Mouse (Mus musculus) layer of hippocampus, adult 18-20 months (tissue): ENCODE measurements around the gene Col4a4. TPM values are rescaled to one million over a fixed set of nuclear protein-coding genes. Genes with fewer than 3 reads are reported as not detected.

Experiments used
- DNase-seq, 2 experiments: peaks; one replicate each; pipeline ENCODE4 v3.0.0; 2022; ENCODE audit warnings: low spot score in 2 of 2
- long read RNA-seq: library from polyadenylated mRNA; stranded (forward); transcript quantifications from one replicate; pipeline ENCODE4 v2.0.0, GENCODE M21; 2021
- total RNA-seq, 2 experiments: library from RNA; stranded (reverse); gene quantifications; 2 replicates each; pipeline ENCODE4 v1.2.3; 2021

The Col4a4 gene
- total RNA-seq: 1 to 10 TPM in 1 of 2 experiments, under 1 TPM in 1; 0.52 to 1.0 TPM
- long read RNA-seq, partial matches to known transcripts: 0 of 1 reads
- long read RNA-seq, other reads (novel, unspliced or antisense): 1 of 1 reads

DNA sequence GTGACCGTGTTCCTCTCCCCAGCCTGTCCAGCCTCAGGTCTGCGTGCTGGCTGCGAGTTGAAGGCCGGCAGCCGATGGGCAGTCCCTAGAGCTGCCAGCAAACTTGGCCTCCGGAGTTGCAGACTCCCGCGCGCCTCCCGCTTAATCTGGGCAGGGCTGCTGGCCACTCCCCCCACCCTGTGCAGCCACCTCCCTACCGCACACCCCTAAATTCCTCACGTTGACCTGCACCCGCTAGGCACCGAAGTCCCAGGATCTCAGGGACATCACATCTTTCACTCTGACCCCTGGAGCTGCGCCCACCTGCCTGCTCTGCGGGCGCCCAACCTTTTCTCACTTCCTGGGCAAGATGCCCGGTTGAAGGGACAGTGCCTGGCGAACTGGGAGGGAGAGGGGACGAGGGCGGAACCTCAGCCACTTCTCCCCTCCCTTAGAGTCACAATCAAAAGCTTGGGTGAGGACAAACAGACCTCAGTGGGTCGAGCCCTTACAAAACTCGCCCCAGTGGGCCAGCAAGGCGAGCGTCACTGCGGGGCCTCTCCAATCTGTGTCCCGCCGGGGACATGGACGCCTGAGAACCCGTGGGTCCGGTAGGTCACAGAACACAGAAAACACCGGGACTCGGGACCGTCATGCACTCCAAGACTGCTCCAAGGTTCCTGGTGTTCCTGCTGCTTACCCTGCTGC, at the start of gene Col4a4, which contains the start of gene Col4a3:
Gene Col4a4 (minus strand): TSS at position 137 of the 687 bp plus-strand sequence.
Gene Col4a3 (plus strand): TSS at position 209 of the 687 bp plus-strand sequence.
- no peak for DNase-seq

DNA sequence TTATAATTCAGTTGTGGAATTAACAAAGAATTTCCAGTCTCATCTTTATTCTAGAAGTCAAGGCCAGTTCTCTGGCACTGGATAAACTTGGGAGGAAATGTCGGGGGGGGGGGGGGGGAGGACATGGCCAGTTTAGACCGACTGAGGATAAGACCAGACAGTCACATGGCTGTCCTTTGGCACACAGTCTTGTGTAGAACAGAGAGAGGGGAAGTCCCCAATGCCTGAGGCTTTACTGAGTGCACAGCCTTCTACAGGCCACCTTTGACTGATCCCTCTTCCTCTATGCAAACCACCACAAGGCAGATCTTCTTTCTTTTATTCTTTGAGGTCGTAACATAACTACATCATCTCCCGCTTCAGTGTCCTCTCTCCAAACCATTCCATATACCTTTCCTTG, 49.7 kb upstream of the Col4a4 start:
- no peak for DNase-seq

DNA sequence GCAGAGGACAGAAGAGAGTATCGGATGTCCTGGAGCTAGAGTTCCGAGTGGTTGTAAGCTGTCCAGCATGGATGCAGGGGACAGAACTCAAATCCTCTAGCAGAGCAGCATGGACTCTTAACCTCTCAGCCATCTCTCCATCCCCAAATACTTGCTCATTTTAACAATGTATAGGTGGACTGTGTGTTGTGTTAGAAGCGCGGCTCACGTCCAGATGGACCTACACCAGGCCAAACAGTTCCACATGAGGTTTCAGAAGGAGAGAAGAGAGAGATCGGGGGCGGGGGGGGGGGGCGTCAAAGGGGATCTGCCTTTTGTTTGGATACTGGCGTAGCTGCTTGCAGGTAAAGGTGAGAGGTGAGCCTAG, 48.6 kb upstream of the Col4a4 start:
- DNase-seq: no peak

DNA sequence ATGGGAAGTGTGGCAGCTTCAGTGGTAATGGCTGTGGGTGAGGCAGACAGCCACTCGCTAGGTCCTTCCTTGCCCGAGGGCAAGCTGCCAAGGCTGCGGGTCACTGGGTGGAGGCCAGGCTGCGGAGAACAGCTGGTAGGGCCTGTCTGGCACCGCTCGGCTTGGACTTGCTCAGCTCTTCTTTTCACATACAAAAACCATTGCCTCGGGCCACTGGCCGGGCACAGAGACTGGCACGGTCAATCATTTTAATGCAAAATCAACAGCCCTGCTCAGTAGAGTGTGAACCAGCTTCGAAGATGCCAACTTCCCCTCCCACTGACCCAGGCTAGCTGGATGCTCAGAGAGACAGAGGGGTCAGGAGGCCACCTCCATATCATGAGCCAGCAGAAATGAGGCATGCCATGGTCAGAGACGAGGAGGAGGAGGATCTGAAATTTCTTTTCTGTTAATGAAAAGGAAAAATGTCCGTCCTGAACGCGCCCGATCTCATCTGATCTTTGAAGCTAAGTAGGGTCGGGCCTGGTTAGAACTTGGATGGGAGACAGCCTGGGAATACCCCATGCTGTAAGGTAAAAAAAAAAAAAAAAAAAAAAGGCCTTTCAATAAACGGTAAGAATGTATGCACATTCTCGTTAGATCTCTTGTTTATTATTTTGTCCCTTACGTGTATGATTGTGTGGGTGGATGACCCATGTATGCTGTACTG, 48.0 kb upstream of the Col4a4 start:
- DNase-seq: peak in 1 of 2 experiments; percentile 29

DNA sequence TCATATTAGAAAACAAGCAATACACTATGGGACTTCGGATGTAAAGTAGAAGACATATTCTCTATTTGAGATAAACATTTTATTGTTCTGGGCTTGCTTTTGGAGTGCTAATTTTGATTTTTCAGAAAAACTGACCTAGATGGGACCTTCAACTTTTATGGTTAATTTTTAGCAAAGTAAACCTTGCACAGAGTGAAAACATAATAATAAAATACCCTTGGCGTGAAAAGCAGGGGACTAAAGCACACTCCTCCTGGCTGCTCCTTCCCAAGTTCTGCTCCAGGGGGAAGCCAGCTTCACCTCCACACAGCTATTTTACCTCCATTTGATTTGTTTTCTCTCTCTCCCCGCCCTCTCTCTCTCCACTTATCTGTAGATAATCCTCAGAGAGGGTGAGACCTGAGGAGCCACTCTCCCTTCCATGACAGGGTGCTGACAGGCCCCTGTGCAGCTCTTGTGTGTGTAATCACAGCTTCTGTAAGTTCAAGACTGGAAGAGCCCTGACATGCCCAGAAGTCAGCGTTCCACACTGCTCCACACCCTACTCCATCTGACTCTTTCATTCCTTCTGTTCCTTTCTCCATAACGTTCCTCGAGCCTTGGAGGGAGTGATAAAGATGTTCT, 44.6 kb upstream of the Col4a4 start:
- DNase-seq: no peak

DNA sequence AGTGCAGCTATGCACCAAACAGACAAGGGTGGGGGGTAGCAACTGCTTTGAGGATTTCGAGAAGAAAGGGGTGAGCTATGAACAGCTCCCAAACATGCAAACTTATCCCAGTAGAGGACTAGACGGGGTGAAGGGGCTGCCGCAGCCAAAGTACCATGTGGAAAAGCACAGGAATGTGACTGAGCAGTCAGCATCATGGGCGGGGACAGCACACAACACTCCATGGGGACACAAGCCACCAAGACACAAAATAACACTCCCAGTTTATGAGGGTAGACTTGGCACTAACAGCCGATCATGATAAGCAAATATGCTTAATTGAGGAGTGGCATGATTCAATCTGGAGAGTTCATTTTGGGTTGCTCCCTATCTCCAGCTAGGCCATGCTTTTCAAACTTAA, 42.8 kb upstream of the Col4a4 start:
- DNase-seq: no peak

DNA sequence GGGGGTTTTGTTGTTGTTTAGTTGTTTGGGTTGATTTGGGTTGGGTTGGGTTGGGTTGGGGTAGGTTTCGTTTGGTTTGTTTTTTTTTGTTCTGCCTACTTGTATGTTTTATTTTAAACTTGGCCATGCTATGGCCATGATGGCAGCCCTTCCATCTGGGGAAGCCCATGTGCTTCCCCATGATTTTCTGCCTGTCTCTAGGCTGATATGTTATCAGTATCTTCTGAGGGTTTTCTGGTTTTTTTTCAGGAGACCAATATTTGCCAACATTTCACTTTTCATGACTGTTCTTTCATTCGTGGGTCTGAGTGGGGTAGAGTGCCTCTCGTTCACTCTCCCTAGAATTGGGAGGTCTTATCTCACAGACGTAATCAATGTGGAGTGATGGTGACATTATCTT, 41.0 kb upstream of the Col4a4 start:
- DNase-seq: no peak

DNA sequence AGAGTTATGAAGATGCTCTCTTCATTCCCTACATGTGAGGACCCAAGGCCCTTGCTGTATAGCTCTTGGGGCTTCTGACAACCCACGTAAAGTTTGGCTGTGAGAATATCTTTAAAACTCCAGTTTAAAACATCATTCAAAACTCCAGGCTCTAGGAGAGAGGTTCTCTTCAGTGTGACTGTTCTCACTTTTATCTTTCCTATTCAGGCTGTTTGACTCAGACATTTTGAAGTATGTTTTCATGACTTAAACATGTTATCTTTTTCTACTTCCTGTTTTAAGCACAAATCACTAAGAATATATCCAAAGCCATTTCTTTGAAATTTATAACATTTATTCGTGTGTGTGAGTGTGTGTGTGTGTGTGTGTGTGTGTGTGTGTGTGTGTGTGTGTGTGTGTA, 38.8 kb upstream of the Col4a4 start:
- DNase-seq: no peak

DNA sequence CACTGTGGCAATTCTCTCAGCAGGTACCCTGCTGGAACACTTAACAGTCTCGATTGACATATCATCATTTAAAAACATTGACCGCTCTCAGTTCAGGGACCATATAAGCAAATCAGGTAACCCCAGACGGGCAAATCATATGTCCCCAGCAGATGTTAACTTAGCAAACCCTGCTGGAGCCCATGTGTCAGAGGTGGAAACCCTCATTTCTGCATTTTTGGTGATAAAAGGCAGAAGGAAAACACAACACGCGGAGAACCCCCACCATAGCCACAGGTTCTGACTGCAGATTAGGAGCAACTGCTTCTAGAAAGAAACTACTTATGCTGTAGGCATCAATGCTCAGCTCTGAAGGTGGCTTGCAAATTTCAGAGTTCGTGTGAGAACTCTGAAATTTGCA, 38.3 kb upstream of the Col4a4 start:
- no peak for DNase-seq

DNA sequence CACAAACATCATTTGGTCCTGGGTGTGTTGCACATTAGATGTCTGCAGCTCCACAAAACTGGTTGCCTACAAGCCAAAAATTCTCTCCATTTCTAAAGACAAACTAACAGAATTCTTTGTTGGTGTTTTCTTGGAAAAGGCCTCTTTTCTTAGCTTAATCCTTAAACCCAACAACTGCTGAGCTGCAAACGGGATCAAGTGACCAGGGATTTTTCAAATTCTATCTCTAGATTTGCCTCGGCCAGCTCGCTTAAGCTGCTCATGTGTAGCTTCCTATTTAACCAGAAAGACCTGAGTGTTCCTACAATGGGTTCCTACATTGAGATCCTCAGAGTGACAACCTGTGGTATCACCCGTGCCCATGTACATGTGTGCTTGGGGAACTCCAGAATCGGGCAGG, 33.3 kb upstream of the Col4a4 start:
- DNase-seq: no peak

DNA sequence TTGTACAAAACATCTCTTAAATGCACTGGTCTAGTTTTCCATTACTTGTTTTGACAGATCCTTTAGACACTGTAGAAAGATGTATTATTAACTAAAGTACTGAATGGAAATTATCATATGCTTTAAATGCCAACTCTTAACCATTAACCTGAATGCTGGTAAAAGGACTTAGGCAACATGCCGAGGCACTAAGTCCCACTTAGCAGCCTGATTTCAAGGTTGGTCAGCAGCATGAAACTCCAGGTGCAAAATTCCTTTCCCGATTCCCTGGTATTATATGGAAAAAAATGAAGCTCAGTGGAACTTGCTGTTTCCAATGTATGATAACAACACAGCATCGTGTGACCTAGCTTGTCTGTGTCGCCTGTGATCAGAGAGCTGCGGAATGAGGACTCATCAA, 31.9 kb upstream of the Col4a4 start:
- DNase-seq: no peak

DNA sequence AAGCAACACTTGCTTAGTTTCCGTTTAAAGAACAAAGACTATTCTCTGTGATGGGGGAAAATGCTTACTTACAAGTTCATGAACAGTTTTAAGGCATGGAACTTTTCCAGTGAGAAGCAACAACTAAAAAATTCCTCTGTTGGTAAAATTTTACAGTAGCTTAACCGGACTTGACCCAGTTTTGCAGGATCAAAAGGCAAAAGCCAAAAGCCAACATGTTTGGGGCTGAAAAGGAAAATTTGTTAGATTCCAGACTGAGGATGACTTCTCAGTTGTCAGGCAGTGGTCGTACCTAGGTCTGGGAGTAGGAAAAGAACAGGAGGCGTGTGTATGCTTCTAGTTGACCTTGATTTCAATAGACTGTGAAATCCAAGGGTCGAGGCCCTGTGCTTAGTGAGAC, 31.4 kb upstream of the Col4a4 start:
- no peak for DNase-seq

DNA sequence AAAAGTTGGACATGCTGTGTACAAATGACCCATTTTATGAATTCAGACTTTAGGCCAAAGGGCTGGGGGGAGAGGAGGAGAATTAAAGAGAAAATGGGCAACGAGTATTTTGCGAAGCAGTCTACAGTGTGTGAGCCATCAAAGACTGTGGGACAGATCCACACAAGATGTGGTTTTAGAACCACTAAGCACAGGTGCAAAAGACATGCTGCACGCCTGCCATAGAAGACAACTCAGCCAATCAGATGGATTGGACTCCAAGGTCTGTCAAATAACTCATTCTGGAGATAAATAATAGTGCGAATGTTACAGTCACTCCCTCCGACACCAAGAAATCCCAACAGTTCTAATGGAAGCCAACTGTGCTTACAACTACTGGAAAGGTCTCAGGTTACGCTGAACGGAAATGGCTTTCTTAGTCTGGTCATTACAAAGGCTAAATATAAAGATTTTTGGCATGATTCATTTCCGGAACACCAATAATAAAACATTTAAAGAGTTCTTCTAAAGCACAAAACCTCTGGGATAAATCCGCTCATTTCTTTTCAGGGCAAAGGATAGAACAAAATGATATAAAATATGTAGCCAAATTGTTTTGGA, 25.5 kb upstream of the Col4a4 start:
- DNase-seq: no peak

DNA sequence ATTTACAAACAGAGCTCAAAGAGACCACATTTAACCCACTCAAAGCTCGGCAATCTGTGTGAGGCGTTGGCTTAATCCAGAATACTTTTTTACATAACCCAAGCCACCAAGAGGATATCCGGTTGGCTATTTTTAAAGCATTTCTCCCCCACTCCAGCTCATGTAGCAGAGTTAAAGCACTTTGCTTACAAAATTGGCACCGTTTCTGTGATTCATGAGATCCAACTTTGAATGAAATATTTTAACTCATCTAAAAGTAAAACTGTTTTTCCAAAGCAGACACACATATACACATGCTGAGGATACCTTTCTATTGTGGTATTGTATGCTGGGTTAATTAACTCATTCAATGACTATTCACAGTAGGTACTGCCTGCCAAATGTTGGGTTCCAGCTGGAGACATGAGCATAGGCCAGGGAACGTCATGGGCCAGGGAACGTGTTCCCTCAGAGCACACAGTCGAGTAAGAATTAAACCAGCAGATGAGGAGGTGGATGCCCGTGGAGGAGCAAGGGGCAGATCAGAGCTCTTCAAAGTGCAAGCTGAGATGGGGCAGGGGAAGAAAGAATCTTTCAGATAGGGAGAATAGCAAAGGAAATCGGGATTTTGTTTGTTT, 22.1 kb upstream of the Col4a4 start:
- no peak for DNase-seq

DNA sequence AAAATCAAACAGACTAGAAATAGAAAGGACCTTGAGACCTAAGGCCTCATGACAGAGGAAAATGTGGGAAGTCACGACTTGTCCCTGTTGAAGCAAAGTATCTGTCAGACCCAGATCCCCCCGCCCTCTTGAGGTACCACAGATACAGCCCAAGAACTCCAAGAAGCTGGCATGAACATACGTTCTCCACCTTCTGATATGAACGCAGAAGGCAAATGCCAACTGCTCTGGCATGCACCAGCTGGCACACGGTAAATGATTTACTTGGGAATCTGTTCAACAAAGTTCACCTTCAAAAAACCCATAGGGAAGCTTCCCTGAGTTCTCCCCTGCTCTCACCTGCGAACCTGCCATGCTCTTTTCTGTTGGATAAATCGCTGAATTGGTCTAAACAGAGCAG, 19.2 kb upstream of the Col4a4 start:
- DNase-seq: no peak

DNA sequence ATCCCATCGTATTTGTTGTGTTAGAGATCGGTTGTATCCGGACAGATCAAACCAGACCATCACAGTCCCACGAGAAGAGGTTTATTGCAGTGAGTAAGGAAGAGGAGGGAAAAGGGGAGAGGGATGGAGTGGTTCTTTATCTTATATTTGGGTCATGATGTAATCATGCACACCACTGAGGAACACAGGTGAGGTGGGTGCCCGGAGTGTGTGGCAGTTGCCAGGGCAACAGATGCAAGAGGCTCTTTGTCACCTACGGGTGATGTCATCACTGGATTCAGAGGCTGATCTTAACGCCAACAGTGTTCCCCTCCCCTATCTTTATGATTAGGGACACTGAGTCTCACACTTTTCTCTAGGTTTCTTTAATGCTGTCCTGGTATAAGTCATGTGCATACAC, 18.7 kb upstream of the Col4a4 start:
- DNase-seq: no peak

DNA sequence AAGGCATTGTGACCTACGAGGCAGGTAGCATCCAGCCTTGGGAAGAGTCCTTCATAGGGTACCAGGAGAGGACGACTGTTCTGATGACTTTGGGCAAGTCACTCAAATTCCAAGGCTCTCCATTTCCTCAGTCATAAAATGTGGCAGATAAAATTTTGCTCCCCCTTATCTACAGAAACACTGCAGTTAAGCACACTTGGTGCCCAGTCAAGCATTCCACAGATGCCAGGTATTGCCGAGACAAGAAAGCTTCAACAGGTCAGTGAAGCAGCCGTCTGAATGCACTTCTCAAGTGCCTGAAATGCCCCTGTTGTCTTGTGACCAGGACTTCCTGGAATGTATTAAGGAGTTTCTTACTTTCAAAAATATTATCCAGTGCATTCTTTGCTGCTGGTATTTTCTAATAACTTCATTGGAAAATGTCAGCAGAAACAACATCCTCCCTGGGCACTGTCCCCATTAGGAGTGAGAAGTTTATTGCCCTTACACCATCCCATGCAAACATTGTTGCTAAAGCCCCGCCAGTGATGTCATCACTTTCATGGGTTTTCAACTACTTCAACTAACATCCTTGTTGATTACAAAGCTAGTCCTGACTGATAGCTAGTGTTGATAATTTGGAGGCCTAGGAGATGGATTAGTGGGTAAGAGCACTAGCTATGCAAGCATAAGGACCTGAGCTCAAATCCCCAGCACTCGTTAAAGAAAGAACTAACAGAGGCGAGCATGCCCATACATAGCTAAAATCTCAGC, 16.7 kb upstream of the Col4a4 start:
- DNase-seq: no peak

DNA sequence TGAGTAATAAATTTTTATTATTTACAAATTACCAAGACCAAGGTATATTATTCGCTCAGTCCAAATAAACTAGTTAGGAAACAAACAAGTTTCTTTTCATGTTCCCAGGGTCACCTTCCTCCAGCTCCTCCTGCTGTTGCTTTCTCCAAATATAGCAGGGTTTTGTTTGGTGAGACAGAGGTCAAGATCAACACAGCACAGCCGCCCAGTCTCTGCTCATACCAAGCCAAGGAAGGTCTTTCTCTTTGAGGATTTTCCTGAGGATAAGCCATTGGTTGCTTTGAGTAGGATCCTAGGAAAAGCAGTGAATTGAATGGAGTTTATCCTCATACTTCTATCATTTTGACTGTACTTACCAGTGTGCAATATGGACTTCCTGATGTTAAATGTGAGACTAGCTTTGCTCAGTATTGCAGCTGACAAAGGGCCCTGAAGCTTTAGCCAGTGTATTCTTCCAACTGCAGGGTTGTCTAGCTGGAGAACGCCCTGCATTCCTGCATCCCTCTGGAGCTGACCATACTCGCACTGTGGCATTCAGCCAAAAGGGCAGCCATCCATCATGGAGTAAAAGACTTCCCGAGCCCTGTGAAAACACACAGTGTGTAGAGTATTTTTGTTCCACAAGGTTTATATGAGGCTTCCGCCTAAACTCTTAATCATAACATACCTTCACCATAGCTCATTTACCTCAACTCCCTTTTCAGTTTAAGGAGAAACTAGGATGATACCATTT, 10.4 kb upstream of the Col4a4 start:
- no peak for DNase-seq

DNA sequence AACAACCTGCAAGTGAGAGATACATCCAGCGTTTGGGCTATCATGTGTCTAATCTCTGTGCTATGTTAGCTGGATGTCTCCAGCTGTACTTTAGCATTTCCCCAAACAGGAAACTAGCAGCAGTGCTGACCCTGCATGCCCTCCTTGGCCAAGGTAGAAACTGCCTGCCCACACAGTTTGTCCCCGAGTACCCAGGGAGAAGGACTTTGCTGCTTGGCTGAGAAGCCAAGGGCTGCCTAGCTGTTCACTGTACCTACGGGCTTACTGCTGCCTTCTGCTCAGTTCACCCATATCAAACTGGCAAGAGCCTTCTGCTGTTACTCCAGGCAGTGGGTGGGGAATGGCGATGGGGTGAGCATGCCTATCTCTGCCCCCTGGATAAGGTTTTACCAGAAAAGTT, 3.6 kb upstream of the Col4a4 start:
- no peak for DNase-seq

DNA sequence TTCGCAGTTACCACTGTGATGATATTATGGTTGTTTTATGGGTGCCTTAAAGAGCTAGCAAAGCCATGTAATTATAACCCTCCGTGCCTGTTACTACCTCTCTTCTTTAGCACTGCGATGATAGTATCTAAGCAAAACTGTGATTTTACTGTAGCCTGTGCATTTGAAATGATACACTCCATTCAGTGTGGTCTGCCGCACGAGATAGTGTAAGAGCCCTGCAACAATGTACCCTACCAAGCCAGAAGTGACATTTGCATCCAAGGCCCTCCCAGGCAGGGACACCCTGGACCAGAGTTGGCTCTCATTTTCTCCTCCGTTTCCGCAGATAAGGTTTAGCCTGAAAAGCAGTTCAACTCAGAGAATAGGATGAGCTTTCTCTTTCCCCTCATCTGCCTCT, 668 bp downstream of the Col4a4 start:
- no peak for DNase-seq
